ENCODE assay signal across 8 mouse cellular contexts in genomic region chr3:27371725-27372650, GRCm38 (mm10). TPM values are rescaled to one million over a fixed set of nuclear protein-coding genes. Genes with fewer than 3 reads are reported as not detected.
DNase-seq lines count a peak whose midpoint lies in the region; ATAC-seq lines count a peak whose summit lies in the region.

No protein-coding gene starts in this region.

- peak overlapping the region; percentile 39 for H3K4me3 ChIP-seq in forebrain, embryonic 12.5 days (replicated peaks)
- H3K4me3 ChIP-seq in midbrain, embryonic 10.5 days, result peak overlapping the region; percentile 54

- peak; percentile 77 for DNase-seq in heart, adult 11 months
- DNase-seq in heart, adult 18-20 months, result no peak
- peak; percentile 14 for DNase-seq in 3134 (ENCODE audit: extremely low read depth, insufficient read length, low spot score)
- DNase-seq in midbrain, embryonic 10.5 days (ENCODE audit: low spot score), result peak; percentile 40
- no peak for DNase-seq in ovary, postnatal 10 days (ENCODE audit: low spot score)
- no peak for DNase-seq in yolk sac, embryonic 10.5 days (ENCODE audit: low spot score)
- no peak for DNase-seq in urinary bladder, adult 2 months (ENCODE audit: low spot score)

- peak overlapping the region; percentile 68 for H3K4me2 ChIP-seq in forebrain, embryonic 12.5 days

- H3K9ac ChIP-seq in forebrain, embryonic 12.5 days, result no peak overlapping the region

- no peaks in the 10 kb centered on the region for H3K36me3 ChIP-seq in forebrain, embryonic 12.5 days (replicated peaks)
- no peaks in the 10 kb centered on the region for H3K36me3 ChIP-seq in midbrain, embryonic 10.5 days

- ATAC-seq in forebrain, embryonic 12.5 days (ENCODE audit: low FRiP score), result 0 out of 2 replicates have a peak, but pooled peaks have one; percentile 49

- H3K9me3 ChIP-seq in forebrain, embryonic 12.5 days, result no peaks in the 10 kb centered on the region
- H3K9me3 ChIP-seq in midbrain, embryonic 10.5 days (replicated peaks), result no peaks in the 10 kb centered on the region

- H3K27ac ChIP-seq in forebrain, embryonic 12.5 days, result no peak overlapping the region
- H3K27ac ChIP-seq in midbrain, embryonic 10.5 days (replicated peaks), result no peak overlapping the region

- H3K4me1 ChIP-seq in forebrain, embryonic 12.5 days, result peaks cover 16% of the 10 kb centered on the region
- peaks cover 19% of the 10 kb centered on the region for H3K4me1 ChIP-seq in midbrain, embryonic 10.5 days

- WGBS in forebrain, embryonic 12.5 days, result 1% methylated on average over 76 of the region's 77 CpGs
- 1% methylated on average over 77 of the region's 77 CpGs for WGBS in midbrain, embryonic 10.5 days

- peaks cover 62% of the 10 kb centered on the region for H3K27me3 ChIP-seq in forebrain, embryonic 12.5 days
- peaks cover 65% of the 10 kb centered on the region for H3K27me3 ChIP-seq in midbrain, embryonic 10.5 days (ENCODE audit: low read depth, poor library complexity, severe bottlenecking)

RNA-seq across cellular contexts. Expression of gene Ghsr, which starts 0.8 kb away (rescaled TPM):
- total RNA-seq in heart, adult 18-20 months (2021), result not detected
- polyA plus RNA-seq in forebrain, embryonic 12.5 days (2016; fragmentation: Nextera tagmentation; extraction: Ambion mirVana), result 0.04 TPM in 1 of 2 replicates, not detected in the other
- polyA plus RNA-seq in midbrain, embryonic 10.5 days (2016; fragmentation: Nextera tagmentation; extraction: Ambion mirVana), result 0.06 and 0.30 TPM in 2 replicates
- polyA plus RNA-seq in urinary bladder, adult 2 months (2012; rRNA removed), result not detected in 2 replicates

RNA-seq across cellular contexts. Expression of gene Tnfsf10, which starts 55.2 kb away (rescaled TPM):
- 10 to 100 TPM in 1 of 2 experiments, 1 to 10 TPM in 1; 6.3 to 10.0 TPM for total RNA-seq in heart, adult 18-20 months (2021)
- polyA plus RNA-seq in forebrain, embryonic 12.5 days (2016; fragmentation: Nextera tagmentation; extraction: Ambion mirVana), result not detected in 2 replicates
- not detected in 2 replicates for polyA plus RNA-seq in midbrain, embryonic 10.5 days (2016; fragmentation: Nextera tagmentation; extraction: Ambion mirVana)
- polyA plus RNA-seq in urinary bladder, adult 2 months (2012; rRNA removed), result 5.5 and 7.9 TPM in 2 replicates

Comparison
In these comparisons a context has a peak if more than half of its experiments do, and no peak if none do; other contexts are left out.
1. DNase-seq: peak in heart, adult 11 months (single experiment), 3134 (single experiment) and midbrain, embryonic 10.5 days (single experiment); none in heart, adult 18-20 months (0 of 2), ovary, postnatal 10 days (single experiment), yolk sac, embryonic 10.5 days (single experiment) and urinary bladder, adult 2 months (single experiment).